Mouse (Mus musculus) CH12.LX (cell line): ENCODE data around the gene Ddb2. TPM values are rescaled to one million over a fixed set of nuclear protein-coding genes. Genes with fewer than 3 reads are reported as not detected.
"Not testable (repeated sequence)": the region's sequence is repeated elsewhere in the genome, so short reads cannot be mapped to it uniquely, and the experiment has no call there.

Source experiments
- DNase-seq: peaks from one replicate; pipeline ENCODE4 v3.0.0-alpha.2; 2013; ENCODE audit errors: extremely low read depth
- H3K27ac ChIP-seq: 2 replicates; pipeline ENCODE4 v1.5.1; 2012; ENCODE audit warnings: low read depth, mild to moderate bottlenecking, control low read depth, moderate library complexity; ENCODE audit not compliant: insufficient read depth
- H3K27me3 ChIP-seq: replicated peaks from 2 replicates; pipeline ENCODE3; 2012; ENCODE audit warnings: inconsistent platforms
- H3K36me3 ChIP-seq, 2 experiments: replicated peaks in 1 of 2; 2 replicates each; pipeline versions ENCODE3 to v1.6.1; 2012; ENCODE audit warnings: inconsistent platforms in 1 of 2, low read length in 1 of 2, mild to moderate bottlenecking in 1 of 2, mixed read lengths in 1 of 2, moderate library complexity in 1 of 2; ENCODE audit not compliant: control insufficient read depth in 1 of 2, insufficient read depth in 1 of 2
- H3K4me1 ChIP-seq, 2 experiments: 2 replicates each; pipeline ENCODE4 v1.6.1; 2012; ENCODE audit warnings: inconsistent platforms in 1 of 2, moderate library complexity in 1 of 2; ENCODE audit not compliant: insufficient read depth in 2 of 2, control insufficient read depth in 1 of 2
- H3K4me2 ChIP-seq: 2 replicates; pipeline ENCODE4 v1.6.1; 2012; ENCODE audit warnings: low read depth, mild to moderate bottlenecking, control low read depth; ENCODE audit not compliant: poor library complexity, insufficient read depth, severe bottlenecking
- H3K4me3 ChIP-seq, 3 experiments: fragments of 150-350 bp in 1 of 3; sonication (generic) in 1 of 3; replicated peaks in 1 of 3; 2 replicates each; pipeline versions ENCODE3 to v1.5.1; 2011 to 2012; ENCODE audit warnings: low read depth in 2 of 3, low read length in 2 of 3, mild to moderate bottlenecking in 2 of 3, moderate library complexity in 2 of 3, control low read depth in 1 of 3, improper control_type of control experiment in 1 of 3, inconsistent platforms in 1 of 3, mixed read lengths in 1 of 3; ENCODE audit not compliant: poor library complexity in 1 of 3
- H3K79me2 ChIP-seq: replicated peaks from 2 replicates; pipeline ENCODE4 v1.6.1; 2012; ENCODE audit warnings: mild to moderate bottlenecking, moderate library complexity; ENCODE audit not compliant: control insufficient read depth, poor library complexity, insufficient read depth, severe bottlenecking; ENCODE audit errors: extremely low read depth
- H3K9ac ChIP-seq: 2 replicates; pipeline ENCODE4 v1.6.1; 2012; ENCODE audit warnings: low read depth, mild to moderate bottlenecking, control low read depth, moderate library complexity; ENCODE audit not compliant: insufficient read depth
- H3K9me3 ChIP-seq: replicated peaks from 2 replicates; pipeline ENCODE3; 2012; ENCODE audit warnings: low read length, inconsistent platforms, mixed read lengths
- BHLHE40 ChIP-seq: IDR thresholded peaks from 2 replicates; pipeline ENCODE4 v1.6.1; 2011; ENCODE audit warnings: mild to moderate bottlenecking, low read depth, low read length, improper control_type of control experiment
- CTCF ChIP-seq, 2 experiments: IDR thresholded peaks in 1 of 2; conservative IDR thresholded peaks in 1 of 2; 2 replicates each; pipeline ENCODE4 v1.5.1; 2011 to 2012; ENCODE audit warnings: low read depth in 2 of 2, low read length in 2 of 2, improper control_type of control experiment in 1 of 2, inconsistent platforms in 1 of 2, mild to moderate bottlenecking in 1 of 2, moderate library complexity in 1 of 2
- MEF2A ChIP-seq: IDR thresholded peaks from 2 replicates; pipeline ENCODE4 v1.6.1; 2014; ENCODE audit warnings: low read depth, mild to moderate bottlenecking, inconsistent platforms, low read length, improper control_type of control experiment, borderline replicate concordance
- RAD21 ChIP-seq: IDR thresholded peaks from 2 replicates; pipeline ENCODE4 v1.6.1; 2011; ENCODE audit warnings: low read depth, mild to moderate bottlenecking, low read length, improper control_type of control experiment, moderate library complexity
- SIN3A ChIP-seq: IDR thresholded peaks from 2 replicates; pipeline ENCODE4 v1.6.1; 2012; ENCODE audit warnings: low read length, improper control_type of control experiment, inconsistent platforms
- SMC3 ChIP-seq: IDR thresholded peaks from 2 replicates; pipeline ENCODE4 v1.6.1; 2011; ENCODE audit warnings: low read depth, low read length, improper control_type of control experiment
- TBP ChIP-seq: conservative IDR thresholded peaks from 2 replicates; pipeline ENCODE4 v1.6.1; 2011; ENCODE audit warnings: low read depth, low read length, improper control_type of control experiment
- ZMIZ1 ChIP-seq: IDR thresholded peaks from 2 replicates; pipeline ENCODE4 v1.6.1; 2012; ENCODE audit warnings: low read depth, mild to moderate bottlenecking, inconsistent platforms, low read length, improper control_type of control experiment
- ZNF384 ChIP-seq: IDR thresholded peaks from 2 replicates; pipeline ENCODE4 v1.6.1; 2012; ENCODE audit warnings: low read depth, low read length, improper control_type of control experiment, inconsistent platforms
- dilution Hi-C: fragments of 300-500 bp; cut with MboI; formaldehyde crosslinking; loops from 2 replicates; pipeline ENCODE4 v1.14.3; 2020; ENCODE audit warnings: low sequenced_read_pairs; ENCODE audit not compliant: extremely low pct_unique_long_range_greater_than_20kb, extremely low pct_ligation_motif_present
- in situ Hi-C: fragments of 300-500 bp; cut with MboI; formaldehyde crosslinking; loops from 3 replicates; pipeline ENCODE4 v1.14.3; 2019; ENCODE audit warnings: low sequenced_read_pairs, low pct_ligation_motif_present, low pct_unique_long_range_greater_than_20kb, mixed read lengths
- polyA plus RNA-seq: library from polyadenylated mRNA; unstranded; fragments of >175 nt; gene quantifications from 2 replicates; pipeline ENCODE4 v1.2.1, GENCODE M21; 2012; ENCODE audit warnings: low read depth; ENCODE audit not compliant: insufficient read length
- total RNA-seq, 2 experiments: library from RNA; depleted of rRNA; stranded (reverse); fragments of 300-350 nt in 1 of 2; fragments of >200 nt in 1 of 2; gene quantifications; 2 replicates each; pipeline ENCODE4 v1.2.3; 2012 to 2014

Gene Ddb2
- total and polyA plus RNA-seq, 3 experiments, result 13.9 to 20.2 (median 14.1) TPM

DNA sequence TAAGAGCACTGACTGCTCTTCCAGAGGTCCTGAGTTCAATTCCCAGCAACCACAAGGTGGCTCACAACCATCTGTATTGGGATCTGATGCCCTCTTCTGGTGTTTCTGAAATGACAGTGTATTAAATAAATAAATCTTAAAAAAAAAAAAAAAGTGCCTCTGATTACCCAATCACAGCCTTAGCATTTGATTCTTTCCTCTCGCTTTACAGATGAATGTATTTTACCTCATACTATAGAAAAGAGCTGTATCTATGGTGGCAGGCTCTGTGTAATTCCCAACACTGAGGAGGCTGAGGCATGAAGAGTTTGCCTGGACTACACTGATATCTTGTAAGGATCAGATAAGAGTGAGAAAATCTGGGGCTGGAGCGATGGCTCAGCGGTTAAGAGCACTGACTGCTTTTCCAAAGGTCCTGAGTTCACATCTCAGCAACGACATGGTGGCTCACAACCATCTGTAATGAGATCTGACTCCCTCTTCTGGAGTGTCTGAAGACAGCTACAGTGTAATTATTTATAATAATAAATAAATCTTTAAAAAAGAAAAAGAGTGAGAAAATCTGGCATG lies 814 bp upstream of the Ddb2 start:
- H3K36me3 ChIP-seq, result peaks cover 15 to 18% of the 10 kb centered on the region in 2 experiments
- H3K27ac ChIP-seq, in situ Hi-C loops, dilution Hi-C loops, H3K9me3 ChIP-seq, H3K79me2 ChIP-seq, H3K27me3 ChIP-seq: not testable (repeated sequence)
- peak overlapping the region; percentile 84 for H3K9ac ChIP-seq
- DNase-seq, result peak; percentile 24
- H3K4me1 ChIP-seq, result peaks cover 3 to 14% of the 10 kb centered on the region in 2 experiments; a peak in 3 of 4 replicates
- TF ChIP-seq SMC3 (0 out of 2 replicates have a peak, but pooled peaks have one; percentile 8), RAD21 (peak; percentile 0), ZNF384 (peak; percentile 85), CTCF (conservative IDR thresholded peaks at IDR 0.05 in 1 of 2, IDR thresholded peaks at IDR 0.05 in 1 of 2; ENCODE audit: low read depth in 2 of 2, low read length in 2 of 2) (peak in 1 of 2 experiments; percentile 67; a peak in 2 of 4 replicates), TBP (peak; percentile 59; the same call in 1 of the 2 replicates)
- H3K4me2 ChIP-seq, result peak overlapping the region; percentile 77; the same call in 1 of the 2 replicates
- H3K4me3 ChIP-seq, result peak overlapping the region; percentile 74 to 94 (median 85)

DNA sequence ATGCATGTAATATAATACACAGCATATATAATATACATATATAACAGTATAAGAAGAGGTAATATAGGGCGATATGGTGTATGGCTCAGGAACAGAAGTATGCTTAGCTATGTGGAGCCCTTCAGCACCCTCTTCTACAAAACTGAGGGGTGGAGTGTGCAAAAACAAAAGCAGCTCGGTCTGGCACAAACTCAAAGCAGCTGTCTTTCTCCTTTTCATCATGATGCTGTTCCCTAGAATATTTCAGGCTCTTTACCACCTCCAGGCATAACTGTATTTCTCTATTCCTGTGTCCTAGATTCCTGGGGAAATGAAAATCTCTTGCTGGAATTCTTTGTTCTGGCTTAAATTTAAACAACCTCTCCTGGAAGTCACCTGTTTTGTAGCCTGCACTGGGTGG lies 7.0 kb downstream of the Ddb2 start:
- Histone ChIP-seq H3K4me1 (no peaks in the 10 kb centered on the region), H3K36me3 (peaks cover 15 to 40% of the 10 kb centered on the region in 2 experiments), H3K27me3 (no peaks in the 10 kb centered on the region), H3K9me3 (no peaks in the 10 kb centered on the region), H3K79me2 (no peaks in the 10 kb centered on the region; the same call in 1 of the 2 replicates), H3K4me2 (no peak overlapping the region), H3K4me3 (no peak overlapping the region), H3K9ac (no peak overlapping the region), H3K27ac (no peak overlapping the region)
- DNase-seq, result no peak
- in situ Hi-C loops (no loop called here), dilution Hi-C loops (no loop called here)
- TF ChIP-seq MEF2A, result no peak

DNA sequence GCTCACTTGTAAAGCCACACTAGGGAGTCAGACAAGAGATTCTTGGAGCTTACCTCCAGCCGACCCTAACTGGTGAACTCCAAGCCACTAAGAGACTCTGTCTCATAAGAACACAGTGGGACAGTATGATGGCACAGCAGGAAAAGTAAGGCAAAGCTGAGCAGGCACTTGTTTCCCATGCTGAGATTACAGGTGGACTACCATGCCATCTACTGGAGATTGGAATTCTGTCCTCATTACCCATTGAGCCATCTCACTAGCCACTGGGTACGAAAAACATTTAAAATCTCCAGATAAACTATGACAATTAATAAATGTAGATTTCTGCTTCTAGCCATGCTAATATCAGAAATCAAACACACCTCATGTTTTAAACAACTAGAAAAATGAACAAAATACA lies 13.2 kb downstream of the Ddb2 start:
- Histone ChIP-seq H3K4me3 (no peak overlapping the region), H3K27me3 (no peaks in the 10 kb centered on the region), H3K9ac (no peak overlapping the region), H3K36me3 (peaks cover 0 to 24% of the 10 kb centered on the region in 2 experiments), H3K9me3 (no peaks in the 10 kb centered on the region), H3K27ac (no peak overlapping the region), H3K4me2 (no peak overlapping the region), H3K4me1 (no peaks in the 10 kb centered on the region), H3K79me2 (no peaks in the 10 kb centered on the region)
- in situ Hi-C loops, result no loop called here
- DNase-seq, result no peak
- dilution Hi-C loops, result no loop called here
- TF ChIP-seq SIN3A, result no peak
- no peak for TF ChIP-seq ZMIZ1
- TF ChIP-seq RAD21, result peak; percentile 7; the same call in 1 of the 2 replicates
- TF ChIP-seq CTCF (conservative IDR thresholded peaks at IDR 0.05 in 1 of 2, IDR thresholded peaks at IDR 0.05 in 1 of 2; ENCODE audit: low read depth in 2 of 2, low read length in 2 of 2), result peak in 1 of 2 experiments; percentile 14; a peak in 1 of 4 replicates
- TF ChIP-seq BHLHE40, result no peak
- TF ChIP-seq, all 38 proteins: peak for 2
